Mouse (Mus musculus): ENCODE results near the gene Hbq1a.
"Not testable (repeated sequence)": the region's sequence is repeated elsewhere in the genome, so short reads cannot be mapped to it uniquely, and the experiment has no call there.

Gene Hbq1a

DNA sequence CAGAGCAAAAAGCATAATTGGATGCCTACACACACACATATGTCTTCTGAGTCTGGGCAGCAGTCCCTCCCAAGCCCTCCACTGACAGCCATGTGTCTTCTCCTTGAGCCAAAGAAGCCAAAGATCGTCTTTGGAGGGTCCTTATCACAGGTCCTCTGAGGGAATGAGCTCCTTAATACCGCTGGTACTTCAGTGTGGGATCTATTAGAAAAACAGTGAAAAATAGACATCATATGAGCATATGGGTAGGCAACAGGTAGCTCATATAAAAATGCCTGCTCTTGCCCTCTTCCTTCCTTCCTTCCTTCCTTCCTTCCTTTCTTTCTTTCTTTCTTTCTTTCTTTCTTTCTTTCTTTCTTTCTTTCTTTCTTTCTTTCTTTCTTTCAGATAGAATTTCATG, 15.3 kb upstream of the Hbq1a start:
- not testable (repeated sequence) for DNase-seq (ENCODE audit: inconsistent ontology term)

DNA sequence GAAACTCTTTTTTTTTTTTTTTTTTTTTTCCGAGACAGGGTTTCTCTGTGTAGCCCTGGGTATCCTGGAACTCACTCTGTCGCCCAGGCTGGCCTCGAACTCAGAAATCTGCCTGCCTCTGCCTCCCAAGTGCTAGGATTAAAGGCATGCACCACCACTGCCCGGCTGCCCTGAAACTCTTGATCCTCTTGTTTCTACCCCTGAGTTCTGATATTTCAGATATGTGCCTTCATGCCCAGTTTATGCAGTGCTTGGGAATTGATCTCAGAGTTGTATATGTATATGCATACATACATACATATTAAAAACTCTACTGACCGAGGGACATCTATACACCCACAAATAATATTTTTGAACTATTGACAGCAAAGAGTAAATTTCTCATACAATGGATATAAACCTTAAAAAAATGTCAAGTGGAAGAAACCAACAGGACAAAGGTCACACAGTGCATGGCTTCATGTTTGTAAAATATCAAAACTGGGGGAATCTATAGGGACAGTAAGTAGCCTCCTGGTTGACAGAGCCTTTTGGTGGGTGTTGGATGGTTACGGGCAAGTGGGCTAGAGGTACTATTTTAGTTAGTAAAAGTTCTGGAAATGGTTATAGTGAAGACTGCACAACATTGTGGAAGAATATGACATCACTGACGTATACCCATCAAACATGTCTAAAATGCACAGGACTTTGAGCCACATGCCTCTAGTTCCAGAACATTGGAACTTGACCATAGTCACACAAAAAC, 14.7 kb upstream of the Hbq1a start:
- no peak for DNase-seq (ENCODE audit: inconsistent ontology term)

GRCm38 (mm10) chr11:32285887-32286286, 14.0 kb upstream of the Hbq1a start:
- not testable (repeated sequence) for DNase-seq (ENCODE audit: inconsistent ontology term)

DNA sequence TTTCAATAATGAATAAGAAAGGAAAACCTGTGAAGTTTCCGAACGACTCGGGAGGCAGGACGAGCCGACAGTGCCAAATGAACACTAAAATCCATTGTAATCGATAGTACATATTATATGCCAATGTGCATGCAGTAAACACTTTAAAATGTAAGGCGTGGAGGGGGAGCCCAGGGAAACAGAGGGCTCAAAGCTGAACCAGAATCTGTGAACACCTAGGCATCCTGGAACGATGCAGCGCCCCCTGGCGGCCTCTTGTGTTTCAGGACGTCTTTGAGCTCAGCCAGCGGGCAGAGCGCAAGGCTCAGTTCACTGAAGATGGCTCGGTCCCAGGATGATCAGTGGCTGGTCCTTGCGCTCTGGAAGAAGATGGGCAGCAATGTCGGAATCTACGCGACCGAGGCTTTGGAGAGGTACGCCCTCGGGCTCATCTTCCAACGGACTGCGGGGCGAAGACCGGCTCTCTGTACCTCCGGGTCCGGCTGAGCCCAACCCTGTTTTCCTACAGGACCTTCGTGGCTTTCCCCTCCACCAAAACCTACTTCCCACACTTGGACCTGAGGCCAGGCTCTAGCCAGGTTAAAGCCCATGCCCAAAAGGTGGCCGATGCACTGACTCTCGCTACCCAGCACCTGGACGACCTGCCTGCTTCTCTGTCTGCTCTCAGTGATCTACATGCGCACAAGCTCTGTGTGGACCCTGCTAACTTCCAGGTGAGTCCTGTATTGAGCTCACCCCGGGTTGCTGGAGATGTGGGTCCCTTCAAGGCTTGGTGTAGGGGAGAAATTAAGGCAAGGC, 13.0 kb upstream of the Hbq1a start, which contains the start of gene Hbq1b:
TSS of gene Hbq1b (plus strand) at position 271 of the 798 bp plus-strand sequence.
- DNase-seq (ENCODE audit: inconsistent ontology term) = peak; percentile 42

DNA sequence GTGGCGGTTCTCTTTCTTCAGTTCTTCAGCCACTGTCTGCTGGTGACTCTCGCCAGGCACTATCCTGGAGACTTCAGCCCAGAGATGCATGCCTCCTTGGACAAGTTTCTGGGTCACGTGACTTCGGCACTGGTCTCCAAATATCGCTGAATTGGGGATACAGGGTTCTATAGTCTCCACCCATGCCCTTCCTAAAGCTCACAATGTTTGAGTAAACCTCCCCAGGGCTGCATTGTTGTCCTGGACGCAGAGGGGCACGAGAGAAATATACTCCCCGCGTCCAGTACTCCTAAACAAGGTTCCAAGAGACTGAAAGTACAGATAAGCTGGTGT, 12.4 kb upstream of the Hbq1a start:
- DNase-seq (ENCODE audit: inconsistent ontology term) = no peak

- not testable (repeated sequence) for DNase-seq (ENCODE audit: inconsistent ontology term)
Observed at GRCm38 (mm10) chr11:32292819-32293218, 7.0 kb upstream of the Hbq1a start.

DNA sequence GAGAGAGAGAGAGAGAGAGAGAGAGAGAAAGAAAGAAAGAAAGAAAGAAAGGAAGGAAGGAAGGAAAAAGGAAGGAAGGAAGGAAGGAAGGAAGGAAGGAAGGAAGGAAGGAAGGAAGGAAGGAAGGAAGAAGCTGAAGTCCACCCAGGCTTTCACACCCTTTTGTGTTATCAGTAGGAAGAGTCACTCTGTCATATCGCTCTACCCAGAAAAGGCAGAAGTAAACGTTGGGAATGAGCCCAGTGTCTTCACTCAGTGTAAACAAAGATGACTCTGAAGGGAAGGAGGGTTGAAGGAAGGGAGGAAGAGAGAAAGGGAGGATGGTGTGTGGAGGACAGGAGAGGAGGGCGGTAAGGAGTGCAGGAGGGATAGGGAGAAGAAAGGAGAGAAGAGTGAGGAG, 6.4 kb upstream of the Hbq1a start:
- not testable (repeated sequence) for DNase-seq (ENCODE audit: inconsistent ontology term)

DNA sequence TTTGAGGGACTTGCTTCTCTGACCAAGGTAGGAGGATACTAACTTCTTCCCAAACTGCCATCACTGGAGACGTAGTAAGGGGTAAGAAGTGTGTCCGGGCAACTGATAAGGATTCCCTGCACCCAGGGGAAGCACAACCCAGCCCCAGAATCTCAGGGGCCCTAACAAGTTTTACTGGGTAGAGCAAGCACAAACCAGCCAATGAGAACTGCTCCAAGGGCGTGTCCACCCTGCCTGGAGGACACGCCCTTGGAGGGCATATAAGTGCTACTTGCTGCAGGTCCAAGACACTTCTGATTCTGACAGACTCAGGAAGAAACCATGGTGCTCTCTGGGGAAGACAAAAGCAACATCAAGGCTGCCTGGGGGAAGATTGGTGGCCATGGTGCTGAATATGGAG, 3.7 kb upstream of the Hbq1a start, which contains the start of gene Hba-a2:
TSS of gene Hba-a2 (plus strand) at position 287 of the 400 bp plus-strand sequence.
- not testable (repeated sequence) for DNase-seq (ENCODE audit: inconsistent ontology term)

GRCm38 (mm10) chr11:32297417-32297816, 2.5 kb upstream of the Hbq1a start:
- not testable (repeated sequence) for DNase-seq (ENCODE audit: inconsistent ontology term)

DNA sequence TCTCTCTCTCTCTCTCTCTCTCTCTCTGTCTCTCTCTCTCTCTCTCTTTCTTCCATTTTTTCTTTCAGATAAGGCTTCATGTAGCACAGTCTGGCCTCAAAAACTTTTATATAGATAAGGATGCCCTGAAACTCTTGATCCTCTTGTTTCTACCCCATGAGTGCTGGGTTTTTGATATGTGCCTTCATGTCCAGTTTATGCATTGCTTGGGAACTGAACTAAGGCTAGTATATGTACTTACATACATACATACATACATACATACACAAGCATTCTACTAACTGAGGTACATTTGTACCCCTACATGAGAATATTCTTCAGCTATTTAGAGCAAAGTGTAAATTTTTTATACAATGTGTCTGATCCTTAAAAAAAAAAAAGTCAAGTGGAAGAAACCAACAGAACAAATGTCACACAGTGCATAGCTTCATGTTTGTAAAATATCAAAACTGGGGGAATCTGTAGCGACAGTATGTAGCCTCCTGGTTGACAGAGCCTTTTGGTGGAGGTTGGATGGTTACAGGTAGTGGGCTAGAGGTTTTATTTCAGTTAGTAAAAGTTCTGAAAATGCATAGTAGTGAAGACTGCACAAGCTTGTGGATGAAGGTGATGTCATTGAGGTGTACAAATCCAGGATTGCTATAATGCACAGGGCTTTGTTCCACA, 1.9 kb upstream of the Hbq1a start:
- DNase-seq (ENCODE audit: inconsistent ontology term) = no peak

- DNase-seq (ENCODE audit: inconsistent ontology term) = no peak
Observed at GRCm38 (mm10) chr11:32298532-32298918, 1.3 kb upstream of the Hbq1a start.

DNA sequence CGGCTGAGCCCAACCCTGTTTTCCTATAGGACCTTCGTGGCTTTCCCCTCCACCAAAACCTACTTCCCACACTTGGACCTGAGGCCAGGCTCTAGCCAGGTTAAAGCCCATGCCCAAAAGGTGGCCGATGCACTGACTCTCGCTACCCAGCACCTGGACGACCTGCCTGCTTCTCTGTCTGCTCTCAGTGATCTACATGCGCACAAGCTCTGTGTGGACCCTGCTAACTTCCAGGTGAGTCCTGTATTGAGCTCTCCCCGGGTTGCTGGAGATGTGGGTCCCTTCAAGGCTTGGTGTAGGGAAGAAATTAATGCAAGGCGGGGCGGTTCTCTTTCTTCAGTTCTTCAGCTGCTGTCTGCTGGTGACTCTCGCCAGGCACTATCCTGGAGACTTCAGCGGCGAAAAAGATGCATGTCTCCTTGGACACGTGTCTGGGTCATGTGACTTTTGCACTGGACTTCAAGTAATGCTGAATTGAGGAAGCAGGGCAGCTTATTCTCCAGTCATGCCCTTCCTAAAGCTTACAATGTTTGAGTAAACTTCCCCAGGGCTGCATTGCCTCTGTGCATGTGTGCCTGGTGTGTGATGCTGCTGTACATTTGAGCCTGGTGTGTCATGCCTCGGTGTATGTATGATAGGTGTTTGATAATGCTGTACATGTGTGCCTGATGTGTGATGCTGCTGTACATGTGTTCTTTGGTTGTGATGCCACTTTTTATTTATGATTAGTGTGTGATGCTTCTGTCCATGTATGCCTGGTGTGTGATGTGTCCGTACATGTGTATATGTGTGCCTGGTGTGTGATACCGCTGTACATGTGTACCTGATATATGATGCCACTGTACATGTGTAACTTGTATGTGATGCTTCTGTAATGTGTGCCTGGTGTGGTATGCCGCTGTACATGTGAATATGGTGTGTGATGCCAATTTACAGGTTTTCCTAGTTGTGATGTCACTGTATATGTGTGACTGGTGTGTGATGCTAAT, 704 bp downstream of the Hbq1a start:
- no peak for DNase-seq (ENCODE audit: inconsistent ontology term)

- no peak for DNase-seq (ENCODE audit: inconsistent ontology term)
Observed at GRCm38 (mm10) chr11:32301506-32301905, 1.6 kb downstream of the Hbq1a start.

GRCm38 (mm10) chr11:32302824-32303419, 3.1 kb downstream of the Hbq1a start:
- DNase-seq (ENCODE audit: inconsistent ontology term) = no peak

DNA sequence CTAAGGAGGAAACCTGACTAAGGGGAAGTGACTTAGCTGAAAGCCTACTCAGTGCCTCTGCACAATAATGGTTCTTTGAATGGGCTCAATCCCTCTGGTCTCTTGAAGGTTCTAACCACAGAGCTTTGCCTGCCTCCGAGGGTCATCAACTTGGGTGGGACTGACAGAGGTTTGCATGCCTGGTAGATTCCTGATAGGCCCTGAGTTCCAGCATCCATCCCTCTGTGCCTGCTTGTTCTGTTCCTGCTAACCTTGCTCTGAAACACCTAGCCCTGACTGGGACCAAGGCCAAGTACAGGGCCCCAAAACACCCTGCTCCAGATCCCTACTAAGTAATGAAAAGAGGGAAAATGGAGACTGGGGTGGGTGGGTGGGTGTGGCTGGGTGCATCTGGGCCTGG, 3.6 kb downstream of the Hbq1a start:
- DNase-seq (ENCODE audit: inconsistent ontology term) = no peak

DNA sequence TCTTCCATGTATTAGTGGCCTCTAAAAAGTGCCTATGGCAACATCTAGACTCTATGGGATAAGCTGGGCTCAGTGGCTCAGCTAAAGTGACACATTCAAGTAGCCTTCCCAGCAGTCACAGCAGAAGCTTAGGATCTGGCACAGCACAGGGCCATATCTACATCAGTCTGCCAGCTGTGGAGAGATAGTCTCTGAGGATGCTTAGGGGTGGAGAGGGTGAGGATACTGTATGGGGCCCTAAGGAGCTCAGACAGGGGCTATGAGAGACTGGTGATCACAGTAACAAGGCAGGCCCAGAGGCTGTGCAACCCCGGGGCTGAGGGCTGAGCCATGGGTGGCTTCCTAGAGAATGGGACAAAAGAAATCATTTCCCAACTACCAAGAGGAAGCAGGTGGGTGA, 7.1 kb downstream of the Hbq1a start:
- no peak for DNase-seq (ENCODE audit: inconsistent ontology term)

DNA sequence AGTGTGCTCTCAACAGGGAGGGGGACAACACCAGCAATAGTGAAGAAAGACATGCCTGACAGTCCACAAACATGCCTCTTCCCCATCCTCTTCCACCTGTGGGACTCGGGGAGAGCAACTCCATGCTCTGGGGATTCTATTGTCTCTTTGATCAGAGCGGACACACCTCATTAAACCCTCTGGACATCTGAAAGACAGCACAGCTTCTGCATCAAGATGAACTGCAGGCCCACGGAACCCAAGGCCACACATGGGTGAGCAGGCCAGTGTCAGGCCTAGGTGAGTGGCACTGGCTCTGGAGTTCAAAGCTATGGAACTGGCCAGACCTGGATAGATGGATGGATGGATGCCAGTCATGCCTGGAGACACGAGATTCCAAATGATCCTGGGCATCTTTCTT, 9.6 kb downstream of the Hbq1a start:
- no peak for DNase-seq (ENCODE audit: inconsistent ontology term)

DNA sequence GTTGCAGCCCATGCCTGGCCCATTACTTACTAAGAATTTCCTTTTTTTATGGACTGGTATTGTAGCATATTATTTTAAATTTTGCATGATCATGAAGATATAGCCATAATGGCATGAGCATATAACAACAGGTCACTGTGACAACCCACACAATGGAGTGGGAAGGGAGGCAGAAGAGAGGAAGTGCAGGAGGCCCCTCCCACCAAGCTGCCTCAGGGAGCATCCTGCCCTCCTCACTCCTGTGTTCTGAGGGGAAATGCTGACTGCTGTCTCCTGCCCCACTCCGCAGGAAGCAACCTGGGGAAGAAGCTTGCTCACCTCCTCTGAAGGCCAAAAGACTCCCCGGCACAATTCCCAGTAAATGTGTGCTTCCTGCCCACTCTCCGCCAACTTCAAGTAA, 10.1 kb downstream of the Hbq1a start:
- DNase-seq (ENCODE audit: inconsistent ontology term) = no peak

DNA sequence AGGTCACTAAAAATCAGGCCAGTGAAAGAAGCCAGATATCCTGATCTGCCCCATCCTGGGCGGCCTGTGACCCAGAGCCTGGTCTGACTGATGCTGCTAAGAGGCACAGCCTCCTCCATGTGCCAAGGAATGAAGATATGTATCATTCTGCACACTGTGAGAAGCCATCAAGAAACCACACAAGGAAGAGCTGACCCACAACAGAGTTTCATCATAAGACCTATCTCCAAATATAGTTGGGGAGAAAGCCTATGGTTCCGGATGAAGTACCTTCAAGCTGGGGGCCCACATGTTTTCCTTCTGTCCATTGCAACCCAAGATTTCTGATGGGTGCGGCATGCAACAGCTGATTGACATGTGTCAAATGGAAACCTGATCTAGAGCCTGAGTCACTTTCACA, 16.1 kb downstream of the Hbq1a start:
- no peak for DNase-seq (ENCODE audit: inconsistent ontology term)

DNA sequence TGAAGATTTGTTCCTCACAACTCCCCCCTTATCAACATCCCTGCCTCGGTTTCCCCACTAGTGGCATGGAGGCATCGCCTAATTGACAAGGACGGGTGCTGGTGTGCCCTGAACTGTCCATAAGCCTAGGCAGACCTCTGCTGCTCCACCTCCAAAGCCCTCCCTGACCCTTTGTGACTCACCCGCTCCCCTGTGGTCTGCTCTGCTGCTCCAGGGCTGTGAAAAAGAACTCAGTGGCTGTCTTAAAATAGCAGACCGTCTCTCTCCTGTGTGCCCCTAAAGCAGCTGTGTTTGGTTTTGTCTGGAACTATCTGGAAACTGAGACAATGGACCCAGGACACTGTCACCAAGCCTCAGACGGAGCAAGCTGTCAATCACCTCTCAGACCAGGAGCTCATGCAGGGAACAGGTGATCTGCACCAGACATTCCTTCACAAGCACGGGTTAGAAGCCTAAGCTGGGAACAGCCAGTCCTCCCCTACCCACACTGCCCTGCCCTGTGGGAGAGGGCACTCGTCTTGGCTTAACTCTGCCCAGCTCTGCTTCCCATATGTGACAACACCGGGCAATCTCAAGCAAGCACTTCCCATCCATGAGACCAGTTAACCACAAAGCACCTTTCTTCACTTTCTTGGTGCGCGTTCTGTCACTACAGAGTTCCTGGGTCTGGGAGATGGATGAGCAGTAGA, 20.8 kb downstream of the Hbq1a start:
- peak; percentile 20 for DNase-seq (ENCODE audit: inconsistent ontology term)
